29 mouse cellular contexts compared by ENCODE assay signal in the genomic region with DNA sequence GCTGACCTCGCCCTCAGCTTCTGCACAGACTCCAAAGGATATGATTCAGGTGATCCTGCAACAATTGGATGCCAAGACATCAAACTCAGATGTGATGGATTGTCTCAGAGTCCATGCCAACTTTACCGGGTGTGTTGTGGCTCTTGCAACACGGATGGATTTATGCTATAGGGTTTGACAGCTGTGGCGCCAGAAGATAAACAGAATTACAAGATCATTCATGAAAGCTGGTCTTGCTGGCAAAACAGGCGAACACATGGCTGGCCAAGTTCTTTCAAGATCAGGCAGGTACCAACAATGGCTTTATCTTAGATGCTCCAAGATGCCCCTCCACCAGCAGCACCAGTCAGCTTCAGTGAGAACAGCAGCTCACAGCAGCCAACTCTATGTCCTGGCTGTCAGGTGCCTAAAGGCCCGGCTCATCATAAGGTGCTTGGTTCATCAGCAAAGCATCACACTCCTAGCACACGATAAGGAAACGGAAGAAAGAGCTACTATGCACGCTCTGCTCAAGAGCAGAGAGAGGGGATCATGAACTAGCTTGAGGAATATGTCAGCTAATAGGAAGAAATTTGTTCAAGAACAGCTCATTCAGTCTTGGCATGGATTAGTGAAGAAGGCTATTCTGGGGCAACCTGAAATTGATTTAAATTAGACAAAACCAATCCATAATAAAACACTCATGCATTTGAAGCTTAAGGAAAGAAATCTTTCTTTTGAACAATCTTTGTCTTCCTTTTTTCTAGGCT.
A peak's percentile ranks its signal among the peaks of the same experiment; 100 is the strongest.
DNase-seq lines count a peak whose midpoint lies in the region; ATAC-seq and TF ChIP-seq lines count a peak whose summit lies in the region.
"Had no signal": no experiment of that assay in that cellular context is flagged by ENCODE, and none has a peak within 500 bp of the region (broad histone marks: within the 10 kb centered on the region; RNA-seq: fewer than 3 reads in every experiment).

No protein-coding gene starts in this region.

- no peak overlapping the region for H3K9ac ChIP-seq in lung, embryonic 14.5 days
- H3K9ac ChIP-seq: embryonic facial prominence, embryonic 13.5 days; forebrain, embryonic 12.5 days; heart, embryonic 13.5 days; limb, embryonic 12.5 days; liver, embryonic 13.5 days had no signal

- no peaks in the 10 kb centered on the region for H3K27me3 ChIP-seq in kidney, adult 2 months (replicated peaks; ENCODE audit: control insufficient read depth, insufficient read depth, low read length)
- no peaks in the 10 kb centered on the region for H3K27me3 ChIP-seq in lung, embryonic 14.5 days (ENCODE audit: insufficient read depth, low read length)
- H3K27me3 ChIP-seq: embryonic facial prominence, embryonic 13.5 days; forebrain, embryonic 12.5 days; heart, embryonic 13.5 days; limb, embryonic 12.5 days had no signal

- peak; percentile 63 for ATAC-seq in lung, embryonic 14.5 days (ENCODE audit: insufficient read depth)
- ATAC-seq: CD4-positive, CD25-positive, alpha-beta regulatory T cell, adult 4 months; hindbrain, embryonic 16.5 days; lung, postnatal 0 days had no signal

- no peaks in the 10 kb centered on the region for H3K9me3 ChIP-seq in lung, embryonic 14.5 days (ENCODE audit: low read depth, low read length)
- H3K9me3 ChIP-seq: forebrain, embryonic 12.5 days; liver, embryonic 13.5 days had no signal

- H3K4me1 ChIP-seq in kidney, adult 2 months (ENCODE audit: control insufficient read depth, insufficient read depth, low read length), result peaks cover 11% of the 10 kb centered on the region
- peaks cover 6% of the 10 kb centered on the region for H3K4me1 ChIP-seq in lung, embryonic 14.5 days (ENCODE audit: insufficient read depth)
- no peaks in the 10 kb centered on the region for H3K4me1 ChIP-seq in lung, adult 2 months (ENCODE audit: control insufficient read depth, insufficient read depth, low read length)
- H3K4me1 ChIP-seq: embryonic facial prominence, embryonic 13.5 days; forebrain, embryonic 12.5 days; limb, embryonic 12.5 days had no signal

- H3K36me3 ChIP-seq in kidney, adult 2 months (ENCODE audit: control insufficient read depth, insufficient read depth, low read length), result no peaks in the 10 kb centered on the region
- H3K36me3 ChIP-seq in lung, embryonic 14.5 days (ENCODE audit: insufficient read depth), result no peaks in the 10 kb centered on the region
- H3K36me3 ChIP-seq: embryonic facial prominence, embryonic 13.5 days; forebrain, embryonic 12.5 days; heart, embryonic 13.5 days; limb, embryonic 12.5 days; liver, embryonic 13.5 days had no signal

- TF ChIP-seq POLR2A in kidney, adult 2 months (IDR thresholded peaks at IDR 0.05; ENCODE audit: low read depth, low read length), result no peak
- TF ChIP-seq POLR2A in lung, adult 2 months (IDR thresholded peaks at IDR 0.05; ENCODE audit: borderline replicate concordance, extremely low read depth, low read depth, low read length), result no peak

- DNase-seq in kidney, adult 2 months, result no peak
- DNase-seq in kidney, postnatal 10 days, result no peak
- DNase-seq in lung, embryonic 14.5 days, result peak; percentile 68
- DNase-seq in lung, adult 2 months, result no peak
- DNase-seq in urinary bladder, adult 2 months (ENCODE audit: low spot score), result peak; percentile 57
- no peak for DNase-seq in urinary bladder, postnatal 10 days (ENCODE audit: low spot score)
- peak; percentile 69 to 71 for DNase-seq in urinary bladder, postnatal 36 days (ENCODE audit: low spot score in 2 of 2)
- no peak for DNase-seq in spleen, postnatal 14 days (ENCODE audit: low spot score in 2 of 2)
- DNase-seq: adrenal gland, postnatal 14 days; cerebellum, adult 11 months; cerebellum, adult 9-10 months; embryo, embryonic 11 days; gastrocnemius, postnatal 14 days; heart, adult 2 months; heart, postnatal 10 days; liver, embryonic 13.5 days; midbrain, embryonic 14.5 days; thymus, adult 18-20 months; thymus, postnatal 36 days had no signal

- WGBS in kidney, adult 2 months, result 93% methylated on average over 9 of the region's 9 CpGs
- WGBS in lung, embryonic 14.5 days, result 47% methylated on average over 9 of the region's 9 CpGs
- 79% methylated on average over 9 of the region's 9 CpGs for WGBS in lung, adult 2 months

- no peak for TF ChIP-seq CTCF in kidney, adult 2 months (conservative IDR thresholded peaks at IDR 0.05; ENCODE audit: insufficient read depth, insufficient read length, low read depth, low read length)
- TF ChIP-seq CTCF in lung, embryonic 14.5 days (IDR thresholded peaks at IDR 0.05; ENCODE audit: low read depth), result no peak
- no peak for TF ChIP-seq CTCF in lung, adult 2 months (IDR thresholded peaks at IDR 0.05; ENCODE audit: insufficient read depth, low read length)

- no peak overlapping the region for H3K4me2 ChIP-seq in lung, embryonic 14.5 days
- H3K4me2 ChIP-seq: embryonic facial prominence, embryonic 13.5 days; forebrain, embryonic 12.5 days; heart, embryonic 13.5 days; limb, embryonic 12.5 days; liver, embryonic 13.5 days had no signal

- no peak overlapping the region for H3K4me3 ChIP-seq in kidney, adult 2 months (ENCODE audit: insufficient read depth, low read depth, low read length)
- H3K4me3 ChIP-seq in lung, embryonic 14.5 days (ENCODE audit: low read depth, low read length), result no peak overlapping the region
- H3K4me3 ChIP-seq in lung, adult 2 months (replicated peaks; ENCODE audit: extremely low read depth, low read depth, low read length), result no peak overlapping the region
- H3K4me3 ChIP-seq: embryonic facial prominence, embryonic 13.5 days; erythroblast, embryonic 14.5 days; forebrain, embryonic 12.5 days; heart, adult 2 months; heart, embryonic 13.5 days; layer of hippocampus, adult 2 months; left cerebral cortex, adult 2 months; limb, embryonic 12.5 days; liver, embryonic 13.5 days had no signal

- 0 out of 2 replicates have a peak overlapping the region, but pooled peaks have one; percentile 42 for H3K27ac ChIP-seq in kidney, adult 2 months (ENCODE audit: insufficient read depth, low read depth, low read length)
- 0 out of 2 replicates have a peak overlapping the region, but pooled peaks have one; percentile 18 for H3K27ac ChIP-seq in lung, embryonic 14.5 days (ENCODE audit: low read depth)
- H3K27ac ChIP-seq: embryonic facial prominence, embryonic 13.5 days; forebrain, embryonic 12.5 days; heart, adult 2 months; heart, embryonic 13.5 days; layer of hippocampus, adult 2 months; left cerebral cortex, adult 2 months; limb, embryonic 12.5 days; liver, embryonic 13.5 days had no signal

Comparison
In these comparisons a context has a peak if more than half of its experiments do, and no peak if none do; other contexts are left out.
1. DNase-seq: peak in lung, embryonic 14.5 days (single experiment), urinary bladder, adult 2 months (single experiment) and urinary bladder, postnatal 36 days (2 of 2); none in kidney, adult 2 months (single experiment), kidney, postnatal 10 days (single experiment), lung, adult 2 months (single experiment), urinary bladder, postnatal 10 days (single experiment) and spleen, postnatal 14 days (0 of 2).